15 mouse cellular contexts compared by ENCODE assay signal in the genomic region with DNA sequence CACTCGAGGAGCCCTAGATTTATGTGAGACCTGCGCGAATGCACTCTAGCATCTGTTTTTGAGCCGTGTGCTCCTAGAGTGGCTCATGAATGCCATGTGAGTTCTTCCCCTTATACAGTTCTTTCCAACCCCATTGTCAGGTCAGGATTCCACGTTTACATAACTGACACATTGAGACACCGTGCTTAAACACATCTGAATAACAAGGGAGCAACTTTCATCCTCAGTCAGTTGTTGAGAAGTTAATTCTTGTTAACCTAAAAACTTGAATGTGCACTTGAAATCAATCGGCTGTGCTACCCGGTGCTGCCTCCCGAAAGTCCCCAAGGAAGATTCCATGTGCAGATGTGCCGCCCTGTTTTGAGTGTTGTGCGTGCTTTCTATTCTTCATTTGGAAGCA.
"Had no signal": no experiment of that assay in that cellular context is flagged by ENCODE, and none has a peak within 500 bp of the region (broad histone marks: within the 10 kb centered on the region; RNA-seq: fewer than 3 reads in every experiment).

No protein-coding gene starts in this region.

- H3K9me3 ChIP-seq: neural tube, embryonic 15.5 days; stomach, embryonic 15.5 days had no signal

- H3K4me1 ChIP-seq: neural tube, embryonic 15.5 days had no signal

- H3K27ac ChIP-seq: neural tube, embryonic 15.5 days; stomach, embryonic 15.5 days; stomach, postnatal 0 days had no signal

- H3K4me3 ChIP-seq: neural tube, embryonic 15.5 days; stomach, embryonic 15.5 days had no signal

- H3K9ac ChIP-seq: neural tube, embryonic 15.5 days; stomach, embryonic 15.5 days had no signal

- H3K36me3 ChIP-seq: neural tube, embryonic 15.5 days; stomach, embryonic 15.5 days had no signal

- DNase-seq: retina, postnatal 1 day; right cerebral cortex, adult 18-20 months; right cerebral cortex, postnatal 14 days; right cerebral cortex, postnatal 25 days; right cerebral cortex, postnatal 4 days; spleen, adult 18-20 months; thymus, adult 18-20 months; thymus, adult 2 months; thymus, postnatal 14 days; thymus, postnatal 25 days; thymus, postnatal 36 days; thymus, postnatal 4 days had no signal
